Mouse (Mus musculus) hindbrain, embryonic 13.5 days (tissue): Measurements from ENCODE around the gene Slc30a3. TPM values are rescaled to one million over a fixed set of nuclear protein-coding genes. Genes with fewer than 3 reads are reported as not detected.

Experiments
- ATAC-seq: fragments of 200-750 bp; cut with Nextera tagmentation; 2 replicates; pipeline ENCODE4 v1.8.0; 2017; ENCODE audit warnings: moderate TSS enrichment; ENCODE audit not compliant: low FRiP score
- H3K27ac ChIP-seq: fragments of 300-500 bp; sonication (generic); 2 replicates; pipeline ENCODE4 v1.5.1; 2015; ENCODE audit warnings: inconsistent platforms, mild to moderate bottlenecking, moderate library complexity
- H3K27me3 ChIP-seq: fragments of 300-500 bp; sonication (generic); 2 replicates; pipeline ENCODE4 v1.6.1; 2015; ENCODE audit warnings: mild to moderate bottlenecking, inconsistent platforms
- H3K36me3 ChIP-seq: fragments of 300-500 bp; sonication (generic); 2 replicates; pipeline ENCODE4 v1.6.1; 2015; ENCODE audit warnings: mild to moderate bottlenecking, inconsistent platforms
- H3K4me1 ChIP-seq: fragments of 300-500 bp; sonication (generic); replicated peaks from 2 replicates; pipeline ENCODE4 v1.6.1; 2015; ENCODE audit warnings: inconsistent platforms
- H3K4me2 ChIP-seq: fragments of 300-500 bp; sonication (generic); 2 replicates; pipeline ENCODE4 v1.6.1; 2015; ENCODE audit warnings: inconsistent platforms, mild to moderate bottlenecking, moderate library complexity
- H3K4me3 ChIP-seq: fragments of 300-500 bp; sonication (generic); 2 replicates; pipeline ENCODE4 v1.5.1; 2015; ENCODE audit warnings: mild to moderate bottlenecking, inconsistent platforms
- H3K9ac ChIP-seq: fragments of 300-500 bp; sonication (generic); 2 replicates; pipeline ENCODE4 v1.6.1; 2015; ENCODE audit warnings: mild to moderate bottlenecking, inconsistent platforms
- H3K9me3 ChIP-seq: fragments of 300-500 bp; sonication (generic); 2 replicates; pipeline ENCODE4 v1.6.1; 2016; ENCODE audit warnings: inconsistent platforms
- whole genome bisulfite sequencing: fragments of 180-500 bp; shearing (Covaris S2); methylation state at CpG from one replicate; pipeline ENCODE4 v1.1.7; 2015; 5-methylcytosine and 5-hydroxymethylcytosine counted together
- polyA plus RNA-seq: library from polyadenylated mRNA; unstranded; fragments of >200 nt; fragmentation: Nextera tagmentation; extraction: Ambion mirVana; gene quantifications from 2 replicates; pipeline ENCODE4 v1.2.1, GENCODE M21; 2015

Gene Slc30a3
- polyA plus RNA-seq, 1 experiment from 2014 or later, result 30.5 TPM

DNA sequence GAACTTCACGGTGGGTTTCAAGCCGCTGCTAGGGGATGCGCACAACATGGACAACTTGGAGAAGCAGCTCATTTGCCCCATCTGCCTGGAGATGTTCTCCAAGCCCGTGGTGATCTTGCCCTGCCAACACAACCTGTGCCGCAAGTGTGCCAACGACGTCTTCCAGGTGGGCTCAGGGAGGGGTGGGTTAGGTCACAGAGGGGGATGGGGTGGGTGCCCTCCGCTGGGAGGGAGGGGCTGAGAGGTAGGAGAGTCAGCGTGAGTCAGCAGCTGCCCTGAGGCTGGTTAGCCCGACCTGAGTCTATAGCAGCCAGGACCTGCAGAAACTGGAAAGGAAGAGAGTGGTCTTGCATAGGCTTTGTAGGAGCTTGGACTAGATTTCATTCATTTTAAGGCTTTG, 8.9 kb upstream of the Slc30a3 start:
- Histone ChIP-seq H3K4me2 (no peak overlapping the region), H3K27ac (no peak overlapping the region), H3K9me3 (no peaks in the 10 kb centered on the region), H3K9ac (no peak overlapping the region), H3K4me1 (no peaks in the 10 kb centered on the region), H3K27me3 (peaks cover 14% of the 10 kb centered on the region), H3K4me3 (no peak overlapping the region), H3K36me3 (no peaks in the 10 kb centered on the region)
- ATAC-seq, result no peak
- WGBS, result 37% methylated on average over 10 of the region's 10 CpGs

DNA sequence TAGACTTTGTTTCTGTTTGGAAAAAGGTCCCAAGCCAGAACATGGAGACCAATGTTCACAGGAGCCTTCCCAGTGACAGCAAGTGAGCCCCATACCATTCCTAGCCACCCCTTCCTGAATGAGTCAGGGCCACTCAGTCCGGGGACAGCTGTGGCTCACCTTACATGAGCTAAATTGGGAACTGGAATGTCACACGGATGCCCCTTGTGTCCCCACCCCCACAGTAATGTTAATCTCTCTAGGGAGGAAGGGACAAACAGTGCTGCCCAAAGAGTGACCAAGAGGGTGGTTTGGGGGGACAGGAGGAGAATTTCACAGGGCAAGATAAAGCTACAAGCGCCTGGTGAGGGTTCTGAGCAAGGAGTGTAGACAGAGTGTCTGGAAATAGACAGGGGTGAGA, 8.3 kb upstream of the Slc30a3 start, which contains the start of gene Trim54:
Gene Trim54, plus strand, starts transcription at position 359 of the 400 bp plus-strand sequence.
- WGBS, result 49% methylated on average over 3 of the region's 3 CpGs
- Histone ChIP-seq H3K36me3 (no peaks in the 10 kb centered on the region), H3K4me2 (no peak within 1 kb of the TSS), H3K9me3 (no peaks in the 10 kb centered on the region), H3K27me3 (peaks cover 14% of the 10 kb centered on the region), H3K9ac (no peak within 1 kb of the TSS), H3K4me1 (no peaks in the 10 kb centered on the region), H3K4me3 (no peak within 1 kb of the TSS), H3K27ac (no peak within 1 kb of the TSS)
- no peak for ATAC-seq

DNA sequence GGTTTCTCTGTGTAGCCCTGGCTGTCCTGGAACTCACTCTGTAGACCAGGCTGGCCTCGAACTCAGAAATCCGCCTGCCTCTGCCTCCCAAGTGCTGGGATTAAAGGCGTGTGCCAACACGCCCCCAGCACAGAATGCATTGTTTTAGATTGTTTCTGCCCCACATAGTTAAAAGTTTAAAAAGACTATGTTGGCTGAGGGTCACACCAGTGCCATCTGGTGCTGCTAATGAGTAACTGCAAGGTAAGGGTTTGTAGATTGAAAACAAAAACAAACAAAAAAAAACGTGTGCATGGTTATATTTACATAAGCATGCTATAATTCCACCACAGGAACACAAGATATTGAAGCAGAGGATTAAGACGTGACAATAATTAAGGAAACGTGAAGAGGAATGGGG, 2.7 kb upstream of the Slc30a3 start:
- ATAC-seq, result no peak
- H3K4me1 ChIP-seq, result no peaks in the 10 kb centered on the region
- no peak overlapping the region for H3K4me2 ChIP-seq
- H3K9ac ChIP-seq, result no peak overlapping the region
- H3K27ac ChIP-seq, result no peak overlapping the region
- no peak overlapping the region for H3K4me3 ChIP-seq
- H3K27me3 ChIP-seq, result peaks cover 4% of the 10 kb centered on the region; the same call in 1 of the 2 replicates
- WGBS, result 40% methylated on average over 7 of the region's 7 CpGs
- H3K36me3 ChIP-seq, result no peaks in the 10 kb centered on the region
- no peaks in the 10 kb centered on the region for H3K9me3 ChIP-seq

DNA sequence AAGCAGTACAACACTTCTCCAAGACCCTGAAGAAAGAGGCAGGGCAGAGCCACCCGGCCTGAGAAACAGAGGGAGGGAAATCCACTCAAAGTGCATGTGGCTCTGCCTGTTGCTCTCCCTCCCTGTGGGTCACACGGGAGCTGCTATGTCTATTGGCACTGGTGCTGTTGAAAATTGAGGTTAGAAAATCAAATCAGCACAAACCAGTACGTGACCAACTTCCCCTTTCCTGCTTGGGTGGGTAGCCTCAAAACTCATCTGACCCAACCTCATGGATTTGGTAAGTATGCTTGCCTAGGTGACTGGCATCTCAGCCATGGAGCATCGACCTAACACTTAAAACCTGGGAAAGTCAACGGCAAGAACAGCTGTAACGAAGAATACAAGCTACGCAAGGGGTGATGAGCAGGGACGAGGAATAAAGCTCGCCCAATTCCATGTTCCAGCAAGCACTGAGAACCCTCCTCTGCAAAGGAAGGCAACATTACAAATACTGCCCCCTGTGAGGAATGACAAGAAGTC, 2.2 kb downstream of the Slc30a3 start, which contains the start of gene Dnajc5g:
Gene Dnajc5g, plus strand, starts transcription at position 472 of the 522 bp plus-strand sequence.
- Histone ChIP-seq H3K4me2 (no peak within 1 kb of the TSS), H3K4me3 (no peak within 1 kb of the TSS), H3K9me3 (no peaks in the 10 kb centered on the region), H3K36me3 (no peaks in the 10 kb centered on the region), H3K27ac (no peak within 1 kb of the TSS), H3K27me3 (peaks cover 9% of the 10 kb centered on the region), H3K9ac (no peak within 1 kb of the TSS), H3K4me1 (no peaks in the 10 kb centered on the region)
- WGBS, result 85% methylated on average over 9 of the region's 9 CpGs
- no peak for ATAC-seq

DNA sequence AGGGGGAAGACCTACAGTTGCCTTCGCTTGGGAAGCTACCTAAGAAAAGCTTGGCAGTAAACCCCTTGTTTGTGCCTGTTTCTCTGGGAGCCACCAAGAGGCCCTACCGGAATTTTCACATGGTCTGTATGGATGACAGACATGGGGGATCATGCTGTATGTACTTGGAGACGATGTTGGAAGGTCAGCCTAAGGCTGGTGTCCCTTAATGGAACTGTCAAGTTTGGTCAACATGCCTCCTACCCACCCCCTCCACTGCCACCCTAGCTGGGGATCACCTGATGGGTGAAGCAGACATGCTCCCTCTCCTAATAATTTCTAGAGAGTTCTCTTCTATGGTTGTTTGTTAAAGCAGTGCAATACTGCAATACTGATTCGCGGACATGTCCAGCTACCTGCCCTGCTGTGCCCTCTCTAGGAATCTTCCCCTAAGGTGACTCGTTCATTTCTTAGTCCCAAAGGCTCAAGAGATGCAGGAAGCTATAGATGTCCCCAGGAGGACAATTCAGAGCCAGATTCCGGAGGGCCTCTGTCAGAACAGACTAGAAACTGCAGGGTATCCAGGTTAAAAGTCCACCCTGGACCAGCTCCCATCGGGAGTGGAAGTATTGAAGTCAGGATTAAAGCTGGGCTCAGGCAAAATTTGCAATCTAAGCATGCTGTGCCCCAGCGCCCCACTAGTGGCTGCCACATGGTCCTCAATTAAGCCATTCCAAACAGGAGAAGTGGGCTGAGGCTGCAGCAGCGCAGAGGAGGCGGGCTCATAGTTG, 12.1 kb downstream of the Slc30a3 start:
- ATAC-seq, result no peak
- peak overlapping the region; percentile 56; the same call in 1 of the 2 replicates for H3K9ac ChIP-seq
- peak overlapping the region; percentile 60 for H3K4me2 ChIP-seq
- H3K36me3 ChIP-seq, result no peaks in the 10 kb centered on the region
- no peak overlapping the region for H3K27ac ChIP-seq
- H3K27me3 ChIP-seq, result peaks cover 92% of the 10 kb centered on the region
- peaks cover 42% of the 10 kb centered on the region for H3K4me1 ChIP-seq
- H3K4me3 ChIP-seq, result peak overlapping the region; percentile 62
- no peaks in the 10 kb centered on the region for H3K9me3 ChIP-seq
- 26% methylated on average over 11 of the region's 11 CpGs for WGBS

DNA sequence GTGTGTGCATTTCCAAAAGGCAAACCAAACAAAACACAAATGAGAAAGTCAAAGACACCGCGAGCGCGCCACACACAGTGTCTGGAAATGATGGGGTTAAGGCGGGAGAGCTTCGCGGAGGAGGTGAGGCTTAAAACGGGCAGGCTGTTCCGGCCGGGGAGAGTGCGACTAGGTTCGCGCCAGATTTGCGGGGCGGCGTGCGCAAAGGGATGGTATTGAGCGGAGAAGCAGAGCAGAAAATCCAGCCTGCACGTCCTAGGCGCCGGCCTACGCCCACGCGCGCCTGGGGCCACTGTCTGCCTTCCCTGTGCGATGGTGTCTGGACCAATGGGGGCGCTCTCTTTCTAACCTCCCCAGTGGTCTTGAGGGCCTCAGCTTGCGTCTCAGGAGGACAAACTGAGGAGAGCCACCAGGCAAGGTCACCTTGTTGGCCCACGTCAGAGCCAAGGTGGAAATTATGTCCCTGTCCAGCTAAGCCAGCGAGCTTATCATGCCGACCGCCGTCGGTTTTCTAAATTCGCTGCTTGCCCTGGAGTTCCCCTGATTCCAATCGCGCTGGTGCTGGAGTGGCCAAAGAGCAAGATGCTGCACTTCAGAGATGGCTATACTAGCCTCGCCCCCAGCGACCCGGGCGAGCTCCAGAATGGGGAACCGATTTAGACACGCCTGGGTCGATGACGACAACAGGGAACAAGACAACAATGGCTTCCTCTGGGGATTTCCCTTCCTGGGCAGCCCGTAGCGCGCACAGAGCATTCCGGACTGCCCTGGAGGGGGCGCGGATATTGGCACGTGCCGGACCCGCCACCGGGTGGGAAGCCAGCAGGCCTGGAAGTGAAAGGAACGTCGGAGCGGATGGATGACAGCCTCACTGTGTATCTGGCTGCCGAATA, 13.0 kb downstream of the Slc30a3 start:
- no peaks in the 10 kb centered on the region for H3K36me3 ChIP-seq
- H3K27ac ChIP-seq, result no peak overlapping the region
- no peaks in the 10 kb centered on the region for H3K9me3 ChIP-seq
- H3K27me3 ChIP-seq, result peaks cover 100% of the 10 kb centered on the region
- WGBS, result under 1% methylated on average over 59 of the region's 59 CpGs
- peak overlapping the region; percentile 60 for H3K4me2 ChIP-seq
- 0 out of 2 replicates have a peak, but pooled peaks have one; percentile 19 for ATAC-seq
- peak overlapping the region; percentile 62 for H3K4me3 ChIP-seq
- peaks cover 50% of the 10 kb centered on the region for H3K4me1 ChIP-seq
- peak overlapping the region; percentile 56; the same call in 1 of the 2 replicates for H3K9ac ChIP-seq

DNA sequence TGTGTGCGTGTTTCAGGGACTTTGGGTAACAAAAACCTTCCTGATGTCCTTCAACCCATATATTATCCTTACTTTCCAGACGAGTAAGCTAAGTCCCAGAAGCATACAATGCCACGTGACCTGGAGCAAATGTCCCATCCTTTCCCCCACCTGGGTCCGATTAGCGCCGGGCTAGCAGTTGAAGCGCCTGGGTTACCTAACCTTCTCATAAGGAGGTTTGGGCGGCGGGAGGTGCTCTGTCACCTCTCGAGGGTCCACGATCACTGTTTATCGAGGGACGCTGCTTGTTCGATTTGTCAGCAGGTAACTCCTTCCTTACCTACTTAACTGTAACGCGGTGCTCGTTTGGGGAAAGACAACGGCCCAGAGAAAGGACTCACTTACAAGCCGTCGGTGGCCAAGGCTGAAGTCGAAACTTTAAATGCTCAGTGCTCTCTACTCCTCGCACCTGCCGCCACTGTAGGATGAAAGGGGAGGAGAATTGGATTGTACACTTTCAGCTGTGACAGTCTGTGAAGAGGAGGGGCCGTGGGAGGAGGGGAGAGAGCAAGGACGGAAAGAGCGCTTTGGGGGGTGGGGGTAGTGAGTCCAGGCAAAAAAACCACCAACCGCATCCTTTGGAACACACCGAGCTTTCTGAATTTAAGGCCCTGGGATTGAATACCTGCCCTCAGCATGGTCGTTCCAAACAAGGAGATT, 13.8 kb downstream of the Slc30a3 start:
- Histone ChIP-seq H3K27me3 (peaks cover 100% of the 10 kb centered on the region), H3K4me2 (peak overlapping the region; percentile 60), H3K36me3 (no peaks in the 10 kb centered on the region), H3K4me1 (peaks cover 52% of the 10 kb centered on the region), H3K9ac (no peak overlapping the region), H3K4me3 (peak overlapping the region; percentile 62), H3K9me3 (no peaks in the 10 kb centered on the region), H3K27ac (no peak overlapping the region)
- no peak for ATAC-seq
- 1% methylated on average over 28 of the region's 29 CpGs for WGBS

DNA sequence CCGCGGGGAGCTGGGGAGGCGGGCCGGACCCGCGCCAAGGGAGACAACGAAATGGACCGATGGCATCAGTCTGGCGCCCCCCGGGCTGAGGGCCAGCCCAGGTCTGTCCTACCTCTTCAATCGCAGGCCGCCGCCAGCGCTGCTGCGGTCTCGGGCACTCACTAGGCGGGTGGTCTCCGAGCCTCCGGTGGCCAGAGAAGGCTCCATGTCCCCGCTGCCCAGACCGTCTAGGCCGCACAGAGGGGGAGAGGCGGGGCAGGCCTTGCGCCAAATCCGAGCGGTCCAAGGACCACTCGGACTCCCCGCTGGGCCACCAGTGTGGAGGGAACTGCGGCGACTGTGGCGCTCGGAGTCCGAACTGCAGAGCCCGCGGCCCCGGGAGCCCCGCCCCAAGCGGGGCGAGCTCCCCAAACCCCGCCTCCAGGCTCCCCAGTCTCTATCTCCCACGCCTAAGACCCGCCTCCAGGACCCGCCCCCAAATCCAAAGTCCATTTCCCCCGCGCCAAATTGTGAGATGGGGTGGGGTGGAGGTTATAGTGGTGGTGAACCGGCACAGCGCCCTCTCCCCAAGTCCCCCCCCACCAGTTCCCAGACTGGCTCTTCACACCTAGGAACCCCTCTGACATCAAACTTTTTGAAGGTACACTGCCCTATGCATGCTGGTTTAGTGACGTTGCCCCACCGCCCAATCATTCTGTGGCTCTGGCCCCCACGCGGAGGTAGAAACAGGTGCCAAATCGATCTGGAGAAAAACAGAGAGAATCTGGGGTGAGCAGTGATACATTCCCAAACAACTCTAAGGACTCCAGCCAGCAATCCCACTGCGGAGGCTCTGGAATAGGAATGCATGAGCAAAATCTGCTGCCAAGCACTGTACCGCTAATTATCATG, 14.6 kb downstream of the Slc30a3 start:
- Histone ChIP-seq H3K36me3 (no peaks in the 10 kb centered on the region), H3K27ac (peak overlapping the region; percentile 73), H3K27me3 (peaks cover 95% of the 10 kb centered on the region), H3K9me3 (no peaks in the 10 kb centered on the region), H3K4me2 (peak overlapping the region; percentile 60), H3K4me3 (peak overlapping the region; percentile 62), H3K9ac (peak overlapping the region; percentile 85), H3K4me1 (peaks cover 52% of the 10 kb centered on the region)
- peak; percentile 50 for ATAC-seq
- WGBS, result 1% methylated on average over 49 of the region's 54 CpGs

DNA sequence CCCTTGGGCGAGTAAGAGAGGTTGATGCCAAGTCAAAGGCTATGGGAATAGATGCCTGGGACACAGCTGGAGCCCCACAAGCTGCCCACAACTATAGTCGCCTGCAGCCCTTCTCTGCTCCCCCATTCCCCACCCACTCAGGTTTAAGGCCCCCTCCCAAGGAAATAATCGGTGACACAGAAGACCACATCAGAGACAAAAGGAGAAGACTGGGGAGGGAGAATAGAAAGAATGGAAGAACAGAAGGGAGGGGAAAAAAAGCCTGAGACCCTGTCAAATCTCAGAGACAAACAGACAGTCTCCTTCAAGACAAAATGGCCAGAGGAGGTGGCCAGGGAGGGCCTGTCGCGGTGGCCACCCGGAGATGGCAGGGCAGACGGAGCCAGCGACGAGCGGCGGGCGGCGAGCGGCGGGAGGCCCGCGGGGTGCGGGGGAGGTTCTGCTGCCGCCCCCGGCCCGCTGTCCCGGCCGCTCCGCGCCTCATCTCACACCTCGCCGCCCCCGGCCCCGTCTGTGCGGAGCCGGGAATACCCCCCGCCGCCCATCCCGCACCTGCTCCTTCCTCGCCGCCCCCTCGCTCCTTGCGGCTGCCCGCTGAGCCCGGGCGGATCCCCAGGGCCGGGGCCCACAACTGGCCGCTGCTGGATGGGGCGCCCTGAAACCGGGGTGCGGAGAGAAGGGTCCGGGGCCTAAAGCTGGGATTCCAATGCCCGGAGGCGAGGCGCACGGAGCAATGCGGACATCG, 15.6 kb downstream of the Slc30a3 start:
- Histone ChIP-seq H3K36me3 (peaks cover 5% of the 10 kb centered on the region; the same call in 1 of the 2 replicates), H3K4me2 (peak overlapping the region; percentile 60), H3K27ac (peak overlapping the region; percentile 73), H3K4me3 (peak overlapping the region; percentile 62), H3K9ac (peak overlapping the region; percentile 85), H3K9me3 (no peaks in the 10 kb centered on the region), H3K27me3 (peaks cover 85% of the 10 kb centered on the region), H3K4me1 (peaks cover 52% of the 10 kb centered on the region)
- no peak for ATAC-seq
- WGBS, result 2% methylated on average over 32 of the region's 53 CpGs

DNA sequence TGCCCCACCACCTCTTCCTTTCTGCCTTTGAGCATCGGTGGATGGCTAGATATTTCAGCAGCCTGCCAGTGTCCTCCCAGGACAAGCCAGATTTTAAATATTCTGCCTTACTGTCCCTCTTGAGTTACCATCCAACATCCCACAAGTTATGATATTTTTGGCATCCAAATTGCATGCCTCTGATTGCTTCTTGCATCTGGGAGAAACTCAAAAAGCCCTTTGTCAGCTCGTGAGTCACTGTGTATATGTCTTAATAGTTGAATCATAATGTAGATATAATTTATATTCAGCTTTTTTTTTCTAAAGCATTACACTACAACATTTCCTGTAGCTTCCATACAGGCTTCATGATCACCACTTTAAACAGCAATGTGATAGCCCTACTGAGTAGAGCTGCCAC, 20.9 kb downstream of the Slc30a3 start:
- ATAC-seq, result no peak
- 82% methylated on average over 2 of the region's 2 CpGs for WGBS
- H3K27me3 ChIP-seq, result peaks cover 32% of the 10 kb centered on the region
- H3K9ac ChIP-seq, result no peak overlapping the region
- H3K4me3 ChIP-seq, result no peak overlapping the region
- peaks cover 45% of the 10 kb centered on the region for H3K4me1 ChIP-seq
- H3K36me3 ChIP-seq, result peaks cover 5% of the 10 kb centered on the region; the same call in 1 of the 2 replicates
- no peak overlapping the region for H3K27ac ChIP-seq
- H3K9me3 ChIP-seq, result no peaks in the 10 kb centered on the region
- no peak overlapping the region for H3K4me2 ChIP-seq
